Mouse (Mus musculus) heart, postnatal 4 days (tissue): Measurements from ENCODE around the gene 4931406C07Rik. TPM values are rescaled to one million over a fixed set of nuclear protein-coding genes. Genes with fewer than 3 reads are reported as not detected.

Experiments used
- DNase-seq: peaks from one replicate; pipeline ENCODE4 v3.0.0; 2021
- total RNA-seq, 2 experiments: library from RNA; stranded (reverse); gene quantifications; 2 replicates each; pipeline ENCODE4 v1.2.3; 2021

Gene 4931406C07Rik
- total RNA-seq, 2 experiments from 2014 or later, result 10.8 to 11.1 TPM

GRCm38 (mm10) chr9:15288402-15288801 is 17.8 kb downstream of the 4931406C07Rik start:
- no peak for DNase-seq

- DNase-seq, result no peak
Observed at GRCm38 (mm10) chr9:15287846-15288245, 18.4 kb downstream of the 4931406C07Rik start.

GRCm38 (mm10) chr9:15285443-15285842 is 20.8 kb downstream of the 4931406C07Rik start:
- DNase-seq, result no peak

GRCm38 (mm10) chr9:15280491-15280879 is 25.8 kb downstream of the 4931406C07Rik start:
- no peak for DNase-seq

GRCm38 (mm10) chr9:15279649-15280490 is 26.4 kb downstream of the 4931406C07Rik start, which contains the start of gene Med17:
Med17 (minus strand) TSS chr9:15279931.
- peak; percentile 94 for DNase-seq

GRCm38 (mm10) chr9:15279139-15279648 is 27.1 kb downstream of the 4931406C07Rik start:
- no peak for DNase-seq

- no peak for DNase-seq
Observed at GRCm38 (mm10) chr9:15278343-15278742, 27.9 kb downstream of the 4931406C07Rik start.

GRCm38 (mm10) chr9:15276855-15277254 is 29.4 kb downstream of the 4931406C07Rik start:
- DNase-seq, result no peak

GRCm38 (mm10) chr9:15273981-15274380 is 32.3 kb downstream of the 4931406C07Rik start:
- DNase-seq, result no peak

GRCm38 (mm10) chr9:15263487-15263886 is 42.8 kb downstream of the 4931406C07Rik start:
- DNase-seq, result no peak

GRCm38 (mm10) chr9:15261980-15262379 is 44.3 kb downstream of the 4931406C07Rik start:
- DNase-seq, result no peak

GRCm38 (mm10) chr9:15256214-15256613 is 50.0 kb downstream of the 4931406C07Rik start:
- no peak for DNase-seq

- no peak for DNase-seq
Observed at GRCm38 (mm10) chr9:15254501-15254900, 51.7 kb downstream of the 4931406C07Rik start.

GRCm38 (mm10) chr9:15252196-15252595 is 54.1 kb downstream of the 4931406C07Rik start:
- DNase-seq, result no peak

- DNase-seq, result peak; percentile 7
Observed at GRCm38 (mm10) chr9:15250376-15250775, 55.9 kb downstream of the 4931406C07Rik start.

- no peak for DNase-seq
Observed at GRCm38 (mm10) chr9:15245319-15246075, 60.8 kb downstream of the 4931406C07Rik start.

GRCm38 (mm10) chr9:15242130-15242529 is 64.1 kb downstream of the 4931406C07Rik start:
- DNase-seq, result no peak

- DNase-seq, result peak; percentile 77
Observed at GRCm38 (mm10) chr9:15241596-15241939, 64.7 kb downstream of the 4931406C07Rik start.

GRCm38 (mm10) chr9:15240863-15241595 is 65.2 kb downstream of the 4931406C07Rik start:
- DNase-seq, result no peak

- DNase-seq, result no peak
Observed at GRCm38 (mm10) chr9:15240006-15240405, 66.2 kb downstream of the 4931406C07Rik start.

- peak; percentile 51 for DNase-seq
Observed at GRCm38 (mm10) chr9:15239042-15239925, 67.0 kb downstream of the 4931406C07Rik start, which contains the start of gene Vstm5. Vstm5 (plus strand) TSS chr9:15239045.
